Mouse (Mus musculus) stomach, postnatal 0 days (tissue): Measurements from ENCODE around the gene Rffl.

Source experiments
- CTCF ChIP-seq: IDR thresholded peaks from 2 replicates; pipeline ENCODE4 v1.5.1; 2016; ENCODE audit warnings: antibody characterized with exemption, low read depth, mild to moderate bottlenecking, moderate library complexity
- EP300 ChIP-seq: optimal IDR thresholded peaks from 2 replicates; pipeline ENCODE3; 2016; ENCODE audit warnings: antibody characterized with exemption

DNA sequence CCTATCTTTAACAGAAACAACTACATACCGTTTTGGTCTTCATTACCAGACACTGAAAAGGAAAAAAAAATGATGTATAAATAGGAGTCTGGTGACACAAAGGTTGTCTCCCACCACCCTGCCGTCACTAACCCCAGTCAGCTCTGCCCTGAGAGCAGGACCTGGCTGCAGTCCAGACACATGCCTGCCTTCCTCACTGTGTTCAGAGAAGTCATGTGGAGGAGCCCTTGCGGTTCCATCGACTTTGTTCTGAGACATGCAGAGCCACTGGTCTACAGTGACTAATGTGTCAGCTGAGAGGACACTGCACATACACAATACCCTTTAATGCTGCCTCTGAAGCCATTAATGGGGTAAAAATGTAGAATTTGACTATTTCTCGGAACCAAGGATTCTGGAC lies 62.5 kb downstream of the Rffl start:
- TF ChIP-seq EP300 (no peak), CTCF (no peak)
